Mouse (Mus musculus): Measurements from ENCODE around the gene Cldn4.

The Cldn4 gene

DNA sequence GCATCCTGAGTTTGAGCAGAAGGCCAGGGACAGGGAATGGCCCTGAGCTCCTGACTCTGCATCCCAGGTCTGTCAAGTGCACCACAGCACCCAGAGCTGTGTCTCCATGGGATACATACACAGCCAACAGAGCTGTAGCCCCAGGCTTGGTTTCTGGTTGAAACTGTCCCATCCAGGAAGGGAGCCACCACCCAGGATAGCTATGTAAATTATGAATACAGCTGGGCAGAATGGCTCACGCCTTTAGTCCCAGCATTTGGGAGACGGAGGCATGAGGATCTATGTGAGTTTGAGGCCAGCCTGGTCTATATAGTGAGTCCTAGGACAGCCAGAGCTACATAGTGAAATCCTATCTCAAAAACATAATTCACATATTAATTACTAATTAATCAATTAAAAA is 16.7 kb downstream of the Cldn4 start:
- DNase-seq: no peak

DNA sequence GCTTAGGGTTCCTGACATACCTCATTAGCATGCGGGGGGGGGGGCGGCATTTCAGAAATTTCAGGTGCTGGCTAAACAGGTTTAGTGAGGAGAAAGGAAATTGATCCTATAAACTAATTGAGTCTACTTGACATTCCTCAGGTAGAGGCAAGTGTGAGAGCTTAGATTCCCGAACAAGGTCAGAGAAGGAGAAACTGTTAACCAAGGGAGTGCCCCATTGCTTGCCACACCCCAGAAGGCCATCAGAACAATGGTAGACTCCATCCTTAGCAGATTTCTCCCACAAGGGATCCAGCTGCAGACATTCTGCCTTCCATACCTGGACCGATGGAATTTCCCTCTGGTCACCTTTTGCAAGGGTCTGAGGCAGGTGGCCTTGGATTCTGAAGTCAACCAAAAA is 20.0 kb downstream of the Cldn4 start:
- DNase-seq: no peak

DNA sequence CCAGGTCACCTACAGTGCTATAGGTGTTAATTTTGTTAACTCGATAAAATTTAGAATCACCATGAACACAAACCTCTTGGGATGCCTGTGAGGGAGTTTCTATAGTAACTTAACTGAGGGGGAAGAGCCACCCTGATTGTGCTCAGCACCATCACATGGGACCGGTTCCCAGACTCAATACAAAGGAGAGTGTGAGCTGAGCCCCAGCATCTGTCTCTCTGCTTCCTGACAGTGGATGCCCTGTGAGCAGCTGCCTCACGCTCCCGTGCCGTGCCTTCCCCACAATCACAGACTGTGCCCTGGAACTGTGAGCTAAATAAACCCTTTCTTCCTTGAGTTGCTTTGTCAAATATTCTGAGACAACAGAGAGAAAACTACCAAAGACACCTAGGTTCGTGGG is 23.6 kb downstream of the Cldn4 start:
- DNase-seq: no peak

DNA sequence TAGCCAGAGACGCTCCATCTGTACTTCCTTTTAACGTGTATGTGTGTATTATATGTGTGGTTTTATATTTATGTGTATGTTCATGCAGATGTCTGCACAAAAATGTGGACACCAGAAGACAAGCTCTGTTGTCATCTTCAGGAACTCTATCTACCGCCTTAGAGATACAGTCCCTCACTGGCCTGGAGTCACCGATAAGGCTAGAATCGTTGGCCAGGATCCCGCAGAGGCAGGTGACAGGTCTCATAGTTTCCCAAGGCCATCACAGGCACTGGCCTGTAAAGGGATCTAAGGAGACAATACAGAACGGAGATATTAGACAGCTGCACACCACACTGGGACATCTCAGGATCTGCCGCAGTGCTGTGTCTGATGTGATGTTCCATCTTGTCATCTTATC is 25.6 kb downstream of the Cldn4 start:
- DNase-seq: no peak

DNA sequence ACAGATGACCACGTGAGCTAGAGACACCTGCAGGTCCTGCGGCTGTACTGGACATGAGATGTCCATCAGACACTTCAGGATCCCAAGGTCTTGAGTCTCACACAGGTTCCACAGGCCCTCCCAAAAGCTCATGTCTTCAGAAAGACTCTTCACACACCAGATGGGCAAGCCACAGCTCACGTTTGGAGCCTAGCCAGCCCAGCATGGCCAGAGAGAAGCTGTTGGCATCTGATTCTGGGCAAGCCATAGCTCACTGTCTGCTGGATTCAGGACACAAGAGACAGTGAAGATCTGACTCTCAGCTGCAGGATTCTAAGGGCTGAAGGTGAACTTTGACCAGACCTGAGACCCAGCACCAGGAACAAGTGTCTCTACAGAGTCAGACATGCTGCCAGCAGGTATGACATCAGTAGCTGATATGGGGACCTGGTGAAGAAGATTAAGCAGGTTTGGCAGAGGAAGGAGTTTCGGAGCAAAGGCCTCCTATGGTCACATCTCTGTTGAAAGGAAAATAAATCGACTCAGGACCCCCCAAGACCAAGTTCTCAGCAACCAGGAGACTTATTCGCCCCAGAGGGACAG is 26.5 kb downstream of the Cldn4 start:
- peak; percentile 16 to 19 for DNase-seq

DNA sequence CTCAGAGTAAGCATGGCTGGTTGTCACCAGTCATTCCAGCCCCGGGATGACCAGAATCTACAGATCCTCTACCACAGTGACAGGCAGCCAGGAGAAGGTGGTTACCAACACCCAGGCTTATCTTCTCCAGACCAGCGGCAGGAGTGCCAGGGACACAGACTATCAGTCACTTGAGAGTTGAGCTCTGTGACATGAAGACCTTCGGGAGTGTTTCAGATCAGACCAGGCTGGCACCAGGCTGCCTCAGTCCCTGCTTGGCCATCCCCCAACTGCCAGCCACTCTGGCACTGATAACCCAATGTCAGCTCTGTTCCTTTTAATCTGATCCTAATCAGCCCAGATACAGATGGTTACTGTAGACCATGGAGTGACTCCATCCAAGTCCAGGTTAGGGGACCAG is 27.6 kb downstream of the Cldn4 start:
- DNase-seq: no peak

DNA sequence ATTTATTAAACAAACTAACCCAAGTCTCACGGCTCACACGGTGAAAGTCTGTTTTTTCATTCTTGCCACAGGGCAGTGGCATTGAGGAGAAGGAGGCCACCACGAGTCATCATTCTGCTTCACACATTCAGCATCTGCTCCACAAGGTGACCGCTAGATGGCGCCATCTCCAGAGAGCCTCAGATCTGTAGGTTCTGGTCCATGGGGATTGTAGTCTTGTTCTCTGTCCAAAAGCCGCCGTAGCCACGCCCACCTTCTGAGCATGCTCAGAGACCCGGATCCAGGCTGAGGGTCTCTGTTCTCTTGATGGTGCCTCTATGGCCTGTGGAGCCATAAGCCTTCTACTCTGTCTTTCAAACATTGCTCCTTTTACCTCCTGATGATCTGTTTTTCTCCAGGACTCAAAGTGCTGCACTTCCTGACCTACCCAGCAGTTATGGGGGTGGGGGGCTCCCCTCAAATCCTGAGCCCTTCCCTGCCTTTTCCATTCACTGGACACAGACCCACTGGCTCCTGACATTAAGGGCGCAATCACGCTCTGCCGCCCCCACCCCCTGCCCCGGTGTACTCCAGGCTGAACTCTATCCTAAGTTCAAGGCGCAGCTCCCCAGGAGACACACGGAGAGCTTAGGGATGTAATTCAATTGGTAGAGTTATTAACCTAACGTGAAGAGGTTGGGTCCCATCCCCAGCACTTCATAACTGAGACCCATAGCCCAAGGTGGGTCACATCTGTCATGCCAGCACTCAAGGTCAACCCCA is 28.5 kb downstream of the Cldn4 start:
- peak; percentile 37 to 38 for DNase-seq

DNA sequence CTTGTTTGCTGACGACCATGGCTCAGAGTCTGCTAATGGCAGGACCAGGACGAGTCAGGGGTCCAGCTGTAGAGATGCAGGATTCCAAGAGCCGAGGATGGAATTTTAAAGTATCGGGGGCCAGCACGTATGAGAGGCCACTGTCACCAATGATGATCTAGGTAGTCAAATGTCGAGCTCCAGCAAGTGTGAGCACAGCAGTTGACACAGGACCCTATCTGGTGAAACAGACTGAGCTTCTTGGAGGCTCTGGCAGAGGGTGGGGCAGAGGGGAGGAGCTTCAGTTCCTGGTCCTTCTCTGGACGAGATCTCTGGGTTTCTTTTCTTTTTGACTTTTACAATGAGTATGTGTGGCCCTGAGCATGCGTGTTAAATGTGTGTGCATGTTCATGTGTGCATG is 31.4 kb downstream of the Cldn4 start, which contains the start of gene Cldn13:
Gene Cldn13, minus strand, starts transcription at position 216 of the 400 bp plus-strand sequence.
- no peak for DNase-seq

DNA sequence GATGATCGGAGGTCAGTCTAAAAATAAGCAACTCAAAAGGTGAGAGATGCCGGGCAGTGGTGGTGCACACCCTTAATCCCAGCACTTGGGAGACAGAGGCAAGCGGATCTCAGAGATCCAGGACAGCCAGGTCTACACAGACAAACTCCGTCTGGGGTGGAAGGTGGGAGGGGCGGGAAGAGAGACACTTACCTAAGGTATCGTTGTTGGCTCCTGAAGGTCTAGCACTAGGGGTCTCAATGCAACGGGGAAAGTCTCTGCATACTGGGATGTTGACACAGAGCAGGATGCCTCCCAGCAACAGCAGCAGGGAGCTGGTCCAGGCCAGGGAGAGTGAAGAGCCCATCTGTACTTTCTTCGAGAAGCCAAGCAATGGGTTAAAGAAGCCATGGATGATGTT is 32.2 kb downstream of the Cldn4 start:
- no peak for DNase-seq

DNA sequence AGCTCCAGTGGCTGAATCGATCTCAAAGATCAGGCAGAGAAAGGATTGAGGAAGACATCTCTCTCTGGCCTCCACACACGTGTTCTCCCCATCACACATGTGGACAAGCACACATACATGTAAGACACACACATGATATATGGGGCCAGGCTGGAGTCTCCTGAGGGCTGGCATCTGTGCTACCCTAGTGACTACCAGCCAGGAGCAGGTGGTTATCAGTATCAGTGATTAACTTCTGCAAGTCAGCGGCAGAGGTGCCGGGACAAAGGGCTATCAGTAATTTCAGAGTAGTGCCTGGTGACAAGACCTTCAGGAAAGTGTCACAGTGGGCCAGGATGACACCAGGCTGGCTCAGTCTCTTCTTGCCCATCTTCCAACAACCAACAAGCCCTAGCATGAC is 33.0 kb downstream of the Cldn4 start:
- DNase-seq: no peak

DNA sequence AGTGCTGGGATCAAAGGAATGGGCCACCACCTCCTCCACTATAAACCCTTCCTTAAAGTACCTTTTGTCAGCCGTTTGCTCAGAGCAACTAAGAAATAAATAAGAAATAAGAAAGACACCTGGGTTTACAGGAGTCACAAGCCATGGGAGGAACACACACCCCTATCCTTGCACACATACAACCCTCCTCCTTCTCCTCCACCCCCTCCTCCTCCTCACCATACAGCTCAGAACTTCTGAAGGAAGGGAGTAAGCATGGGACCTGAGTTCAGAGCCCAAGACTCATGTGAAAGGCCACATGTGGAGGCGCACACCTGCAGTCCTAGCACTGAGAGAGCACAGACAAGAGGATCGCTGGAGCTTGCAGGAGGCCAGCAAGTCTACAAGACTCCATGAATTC is 33.4 kb downstream of the Cldn4 start:
- no peak for DNase-seq

DNA sequence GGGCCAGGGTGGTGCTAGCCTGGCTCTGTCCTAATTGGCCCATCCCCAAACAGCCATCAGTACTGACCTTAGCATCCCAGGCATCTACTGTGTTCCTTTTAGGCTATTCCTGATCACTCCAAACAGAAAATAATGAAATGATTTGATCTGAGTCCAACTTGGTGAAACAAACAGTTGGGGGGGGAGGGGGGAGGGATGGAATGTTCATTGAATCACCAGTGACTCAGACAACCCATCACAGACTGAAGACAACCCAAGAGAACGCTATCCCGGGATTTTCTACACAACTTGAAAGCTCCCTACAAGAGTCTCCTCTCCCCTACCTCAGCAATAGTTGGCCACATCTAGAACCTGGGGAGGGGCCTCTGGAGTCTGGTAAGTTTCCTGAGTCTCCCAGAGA is 34.8 kb downstream of the Cldn4 start:
- no peak for DNase-seq

DNA sequence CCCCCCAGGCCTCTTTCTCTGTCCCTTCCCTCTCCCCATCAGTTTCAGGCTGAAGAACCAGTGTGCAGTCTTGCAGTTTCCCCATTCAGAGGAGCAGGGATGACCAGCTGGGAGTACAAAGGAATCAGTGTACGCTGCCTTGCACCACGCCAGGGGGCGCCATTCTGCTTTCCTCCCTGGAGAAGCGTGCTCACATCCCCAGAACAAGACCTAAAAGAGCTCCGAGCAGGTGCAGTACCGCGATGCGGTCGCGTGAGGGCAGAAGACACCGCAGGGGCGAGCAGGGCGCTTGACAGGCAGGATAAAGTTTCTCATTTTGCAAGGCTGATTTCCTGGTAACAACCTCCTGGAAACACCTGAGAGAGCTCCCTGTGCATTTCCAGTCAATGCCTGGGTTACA is 39.6 kb downstream of the Cldn4 start:
- DNase-seq: peak; percentile 93 to 94

DNA sequence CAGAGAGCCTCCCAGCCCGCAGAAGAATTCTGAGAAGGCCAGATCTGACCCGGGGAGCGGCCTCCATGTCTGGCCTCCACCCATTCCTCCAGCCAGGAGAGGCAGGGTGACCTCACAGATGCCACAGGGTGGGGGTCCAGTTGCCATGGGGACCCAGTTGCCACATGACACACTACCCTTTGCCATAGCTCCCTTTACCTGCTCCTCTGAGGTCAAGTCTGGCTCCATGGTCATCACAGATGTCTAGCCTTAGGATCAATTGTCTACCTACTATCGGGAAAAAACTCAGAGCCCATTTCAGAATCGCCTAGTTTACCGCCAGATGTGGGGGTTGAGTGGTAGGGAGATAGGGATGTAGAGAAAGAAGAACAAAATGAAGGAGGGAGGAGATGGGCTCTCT is 40.1 kb downstream of the Cldn4 start, which contains the start of gene Tmem270:
Gene Tmem270, minus strand, starts transcription at position 101 of the 400 bp plus-strand sequence.
- no peak for DNase-seq

DNA sequence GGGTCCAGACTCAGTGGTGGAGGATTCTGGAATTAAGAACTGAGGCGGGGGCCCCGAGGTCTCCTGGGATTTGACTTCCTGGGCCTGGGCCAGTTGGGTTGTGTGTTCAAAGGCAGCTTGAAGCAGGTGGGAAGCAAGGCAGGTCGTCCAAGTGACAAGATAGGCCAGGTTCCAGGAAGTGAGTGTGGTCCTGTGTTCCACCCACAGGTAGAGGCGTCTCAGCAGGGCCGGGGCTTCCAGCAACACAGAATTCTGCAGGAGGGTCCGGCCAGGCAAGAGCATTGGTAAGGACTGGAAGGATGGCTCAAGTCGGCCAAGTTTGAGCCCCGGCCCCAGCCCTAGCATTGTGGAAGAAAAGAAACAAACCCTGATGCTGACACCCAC is 45.1 kb downstream of the Cldn4 start:
- no peak for DNase-seq

DNA sequence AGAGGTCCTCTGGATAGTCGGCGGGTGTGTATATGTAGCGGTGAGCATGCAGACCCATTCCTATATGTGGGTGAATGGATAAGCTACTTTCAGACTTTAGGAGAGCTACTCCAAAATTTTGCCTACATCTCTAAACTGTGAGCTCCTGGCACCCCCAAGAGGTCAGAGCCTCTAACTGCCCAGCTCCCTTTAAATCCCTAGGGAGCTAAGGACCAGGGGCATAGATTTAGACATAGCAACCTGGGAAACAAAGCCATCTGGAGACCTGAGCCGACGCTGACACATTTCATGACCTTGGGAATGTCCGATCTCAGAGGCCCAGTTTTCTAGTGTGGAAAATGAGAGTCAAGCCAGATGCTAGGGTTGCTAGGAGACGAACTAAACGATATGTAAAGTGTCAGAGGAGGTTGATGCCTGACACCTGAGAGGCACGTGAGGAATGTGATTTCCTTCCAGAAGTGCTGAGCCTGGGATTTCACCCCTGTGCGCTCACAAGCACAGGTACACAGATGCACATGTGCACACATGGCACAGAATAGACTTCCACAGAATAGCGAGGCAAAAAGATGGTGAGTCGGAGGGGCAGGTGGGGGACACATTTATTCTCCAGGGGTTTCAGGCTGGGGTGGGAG is 45.6 kb downstream of the Cldn4 start:
- peak; percentile 34 to 35 for DNase-seq

DNA sequence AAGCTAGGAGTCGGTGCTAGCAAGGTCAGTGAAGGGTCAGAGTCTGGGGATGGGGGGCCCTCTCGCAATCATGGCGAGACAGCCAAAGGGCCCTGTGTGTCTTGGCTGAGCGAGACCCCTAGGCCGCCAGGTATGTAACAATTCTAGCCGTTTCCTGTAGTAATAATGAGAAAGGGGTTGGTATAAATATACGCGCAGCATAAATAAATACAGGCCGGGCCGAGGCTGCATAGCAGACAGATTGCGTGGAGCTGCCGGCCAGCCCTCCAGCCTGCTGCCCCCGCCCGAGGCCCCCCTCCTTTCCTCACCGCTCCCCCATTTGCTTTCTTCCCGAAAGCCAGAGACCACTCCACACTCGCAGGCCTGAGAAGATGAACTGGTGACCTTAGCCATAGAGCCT is 49.1 kb downstream of the Cldn4 start:
- DNase-seq: no peak

DNA sequence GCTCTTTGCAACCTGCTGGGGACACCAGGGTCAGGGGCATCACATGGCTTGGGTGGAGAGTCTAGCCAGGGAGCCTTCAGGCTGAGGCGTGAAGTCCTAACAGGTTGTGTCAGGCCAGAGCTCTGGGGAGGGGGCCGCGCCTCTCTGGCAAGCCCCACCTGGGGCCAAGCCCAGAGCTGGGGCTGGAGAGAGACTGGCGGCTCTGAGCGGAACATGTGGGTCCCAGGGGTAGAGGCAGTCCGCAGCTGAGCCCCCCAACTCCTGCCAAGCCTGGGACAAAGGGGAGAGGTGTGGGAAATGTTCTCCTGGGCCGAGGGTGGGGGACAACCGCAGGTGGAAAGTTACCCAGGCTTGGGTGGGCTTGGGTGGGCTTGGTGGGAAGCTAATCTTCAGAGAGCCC is 49.8 kb downstream of the Cldn4 start:
- no peak for DNase-seq

DNA sequence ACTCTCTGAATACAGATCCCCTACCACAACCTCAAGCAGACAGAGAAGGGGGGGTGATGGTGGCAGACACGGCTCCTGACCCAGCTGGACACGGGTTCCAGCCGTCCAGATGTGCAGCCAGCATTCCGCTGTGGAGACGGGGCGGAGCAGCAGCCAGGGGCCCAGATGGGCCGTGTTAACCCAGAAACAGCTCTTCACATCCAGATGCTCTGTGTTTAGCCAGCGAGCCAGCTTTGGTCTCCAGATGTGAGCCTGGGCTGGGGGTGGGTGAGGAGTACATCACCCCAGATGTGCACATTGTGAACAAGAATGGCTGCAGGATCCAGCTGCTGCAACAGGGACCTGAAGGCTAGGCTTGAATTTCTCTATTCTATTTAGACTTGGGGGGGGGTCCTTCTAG is 51.4 kb downstream of the Cldn4 start:
- no peak for DNase-seq
